8 mouse cellular contexts compared by ENCODE assay signal in genomic region chr2:166180136-166180649, GRCm38 (mm10). TPM values are rescaled to one million over a fixed set of nuclear protein-coding genes. Genes with fewer than 3 reads are reported as not detected.
A peak's percentile ranks its signal among the peaks of the same experiment; 100 is the strongest.
DNase-seq lines count a peak whose midpoint lies in the region; ATAC-seq and TF ChIP-seq lines count a peak whose summit lies in the region.

No protein-coding gene starts in this region.

- 48% methylated on average over 5 of the region's 5 CpGs for WGBS in bone marrow, adult 2 months
- 49% methylated on average over 5 of the region's 5 CpGs for WGBS in heart, embryonic 11.5 days (ENCODE audit: insufficient replicate concordance)
- 36% methylated on average over 5 of the region's 5 CpGs for WGBS in macrophage (ENCODE audit: missing documents)

- H3K4me1 ChIP-seq in bone marrow, adult 2 months (ENCODE audit: control insufficient read depth, insufficient read depth, low read length) = peaks cover 1% of the 10 kb centered on the region
- H3K4me1 ChIP-seq in heart, embryonic 11.5 days (ENCODE audit: control insufficient read depth, insufficient read depth, low read length) = peaks cover 35% of the 10 kb centered on the region

- no peak overlapping the region for H3K4me3 ChIP-seq in bone marrow, adult 2 months (replicated peaks; ENCODE audit: control insufficient read depth, low read depth, low read length)
- H3K4me3 ChIP-seq in heart, embryonic 11.5 days (ENCODE audit: low read depth, low read length) = no peak overlapping the region
- H3K4me3 ChIP-seq in macrophage (ENCODE audit: inconsistent target) = peak overlapping the region; percentile 14; the same call in 1 of the 2 replicates

- ATAC-seq in heart, embryonic 11.5 days (replicated peaks; ENCODE audit: insufficient number of reproducible peaks, low FRiP score, low TSS enrichment) = no peak
- ATAC-seq in erythroid progenitor cell, adult 5-6 weeks (replicated peaks; ENCODE audit: low FRiP score, poor library complexity, severe bottlenecking) = no peak

- peak overlapping the region; percentile 85 for H3K27ac ChIP-seq in bone marrow, adult 2 months (ENCODE audit: control insufficient read depth, insufficient read depth, low read depth, low read length, poor library complexity)
- H3K27ac ChIP-seq in heart, embryonic 11.5 days (ENCODE audit: low read depth, low read length) = peak overlapping the region; percentile 80
- H3K27ac ChIP-seq in macrophage = peak overlapping the region; percentile 99

- H3K4me2 ChIP-seq in heart, embryonic 11.5 days = no peak overlapping the region

- no peak for TF ChIP-seq CTCF in bone marrow, adult 2 months (IDR thresholded peaks at IDR 0.05; ENCODE audit: control insufficient read depth, insufficient read depth, low read length)

- H3K36me3 ChIP-seq in heart, embryonic 11.5 days (ENCODE audit: control insufficient read depth, insufficient read depth, low read length) = no peaks in the 10 kb centered on the region
- H3K36me3 ChIP-seq in macrophage (ENCODE audit: inconsistent target) = no peaks in the 10 kb centered on the region

- H3K9ac ChIP-seq in heart, embryonic 11.5 days (ENCODE audit: low read depth, low read length) = peak overlapping the region; percentile 29; the same call in 1 of the 2 replicates

- DNase-seq in adrenal gland, postnatal 14 days = peak; percentile 38
- DNase-seq in adrenal gland, postnatal 4 days (ENCODE audit: low spot score in 2 of 2) = no peak
- DNase-seq in adrenal gland, postnatal 36 days = no peak
- no peak for DNase-seq in frontal cortex, postnatal 14 days (ENCODE audit: low spot score in 2 of 2)

- no peak for TF ChIP-seq POLR2A in bone marrow, adult 2 months (IDR thresholded peaks at IDR 0.05; ENCODE audit: borderline replicate concordance, control insufficient read depth, low read depth, low read length)

- H3K9me3 ChIP-seq in heart, embryonic 11.5 days (replicated peaks; ENCODE audit: control insufficient read depth, low read length) = no peaks in the 10 kb centered on the region

- H3K27me3 ChIP-seq in heart, embryonic 11.5 days (ENCODE audit: control insufficient read depth, insufficient read depth, low read length) = no peaks in the 10 kb centered on the region

- no peaks in the 10 kb centered on the region for H3K79me2 ChIP-seq in macrophage (ENCODE audit: inconsistent target)

RNA-seq across cellular contexts. Expression of gene Sulf2, which starts 24.7 kb away (rescaled TPM):
- total RNA-seq in adrenal gland, postnatal 14 days (2021) = 60.5 and 60.7 TPM in 2 replicates
- 10 to 100 TPM; 89.6 to 94.7 TPM for total RNA-seq in adrenal gland, postnatal 4 days (2021)
- polyA plus RNA-seq in bone marrow, adult 2 months (2011; ENCODE audit: insufficient read depth, insufficient read length, low replicate concordance, missing spikeins) = 2.5 and 11.3 TPM in 2 replicates
- 111 and 114 TPM in 2 replicates for polyA plus RNA-seq in heart, embryonic 11.5 days (2014; fragmentation: Nextera tagmentation; extraction: Ambion mirVana)
- total RNA-seq in macrophage (2018; cell fraction: chromatin; rRNA removed) = 10 to 100 TPM in 17 of 26 experiments, 1 to 10 TPM in 8, under 1 TPM in 1; 0.74 to 78.5 (median 15.2) TPM
- 100 to 1,000 TPM in 5 of 26 experiments, 10 to 100 TPM in 21; 11.9 to 121 (median 44.9) TPM for total RNA-seq in macrophage (2018; cell fraction: cytosol; rRNA removed)
- total RNA-seq in macrophage (2018; cell fraction: nucleus; rRNA removed) = 100 to 1,000 TPM in 7 of 26 experiments, 10 to 100 TPM in 18, 1 to 10 TPM in 1; 9.4 to 128 (median 26.3) TPM
- 81.3 to 174 TPM (median 111 TPM) in 3 replicates for polyA plus RNA-seq in macrophage (2018)
- 3.4 and 6.1 TPM in 2 replicates for total RNA-seq in erythroid progenitor cell, adult 5-6 weeks (2015; ENCODE audit: low replicate concordance)
- 2.4 and 3.7 TPM in 2 replicates for total RNA-seq in erythroid progenitor cell, adult 5-6 weeks (2017; ENCODE audit: low replicate concordance)
- 100 to 1,000 TPM in 1 of 2 experiments, 10 to 100 TPM in 1; 51.6 to 117 TPM for total RNA-seq in adrenal gland, postnatal 36 days (2021)
